Mouse (Mus musculus) limb, embryonic 14.5 days (tissue): ENCODE results near the gene Renbp. TPM values are rescaled to one million over a fixed set of nuclear protein-coding genes. Genes with fewer than 3 reads are reported as not detected.

ENCODE experiments used
- ATAC-seq: fragments of 200-750 bp; cut with Nextera tagmentation; 2 replicates; pipeline ENCODE4 v1.8.0; 2017; ENCODE audit warnings: low read depth, moderate number of reproducible peaks, moderate TSS enrichment; ENCODE audit not compliant: low FRiP score
- DNase-seq: peaks from one replicate; pipeline ENCODE4 v3.0.0-alpha.2; 2015; ENCODE audit warnings: low spot score
- H3K27ac ChIP-seq: fragments of 300-500 bp; sonication (generic); replicated peaks from 2 replicates; pipeline ENCODE4 v1.5.1; 2014; ENCODE audit warnings: low read depth, mild to moderate bottlenecking, low read length, moderate library complexity, mixed read lengths
- H3K27me3 ChIP-seq: fragments of 300-500 bp; sonication (generic); 2 replicates; pipeline ENCODE4 v1.6.1; 2014; ENCODE audit warnings: low read length, mixed read lengths; ENCODE audit not compliant: control insufficient read depth, insufficient read depth
- H3K36me3 ChIP-seq: fragments of 300-500 bp; sonication (generic); 2 replicates; pipeline ENCODE4 v1.6.1; 2014; ENCODE audit warnings: mild to moderate bottlenecking, low read length, moderate library complexity, mixed read lengths; ENCODE audit not compliant: control insufficient read depth, insufficient read depth
- H3K4me1 ChIP-seq: fragments of 300-500 bp; sonication (generic); 2 replicates; pipeline ENCODE4 v1.6.1; 2014; ENCODE audit warnings: antibody characterized with exemption, low read length, mixed read lengths; ENCODE audit not compliant: control insufficient read depth, insufficient read depth
- H3K4me2 ChIP-seq: fragments of 300-500 bp; sonication (generic); replicated peaks from 2 replicates; pipeline ENCODE4 v1.6.1; 2014; ENCODE audit warnings: low read depth, mild to moderate bottlenecking, low read length, moderate library complexity; ENCODE audit not compliant: severe bottlenecking
- H3K4me3 ChIP-seq: fragments of 300-500 bp; sonication (generic); replicated peaks from 2 replicates; pipeline ENCODE4 v1.5.1; 2014; ENCODE audit warnings: low read length
- H3K9ac ChIP-seq: fragments of 300-500 bp; sonication (generic); 2 replicates; pipeline ENCODE4 v1.6.1; 2014; ENCODE audit warnings: mild to moderate bottlenecking, low read depth, low read length, moderate library complexity; ENCODE audit not compliant: severe bottlenecking
- H3K9me3 ChIP-seq: fragments of 300-500 bp; sonication (generic); 2 replicates; pipeline ENCODE4 v1.6.1; 2016; ENCODE audit warnings: low read length; ENCODE audit not compliant: control insufficient read depth
- POLR2A ChIP-seq: fragments of 200-500 bp; IDR thresholded peaks from 2 replicates; pipeline ENCODE4 v1.8.0; 2012; ENCODE audit warnings: inconsistent platforms, mild to moderate bottlenecking, moderate library complexity, borderline replicate concordance; ENCODE audit not compliant: insufficient read depth, insufficient read length; ENCODE audit errors: extremely low read depth
- WGBS: fragments of 180-500 bp; shearing (Covaris S2); extraction: QIAGEN DNeasy Blood & Tissue Kit; methylation state at CpG from one replicate; pipeline ENCODE4 v1.1.7; 2014; 5-methylcytosine and 5-hydroxymethylcytosine counted together
- polyA plus RNA-seq, 2 experiments: library from polyadenylated mRNA; depleted of rRNA in 1 of 2; stranded (reverse) in 1 of 2; unstranded in 1 of 2; fragments of >200 nt; fragmentation: Nextera tagmentation in 1 of 2; extraction: Ambion mirVana in 1 of 2; gene quantifications; 2 replicates each; pipeline versions ENCODE4 v1.2.1 to v1.2.3; 2012 to 2014

Renbp gene
- polyA plus RNA-seq, 2 experiments: 33.7 to 39.3 TPM

- no peak for DNase-seq
- no peak overlapping the region for H3K9ac ChIP-seq
- ATAC-seq: no peak
- H3K9me3 ChIP-seq: no peaks in the 10 kb centered on the region
- WGBS: 79% methylated on average over 2 of the region's 2 CpGs
- H3K4me1 ChIP-seq: no peaks in the 10 kb centered on the region
- H3K27ac ChIP-seq: no peak overlapping the region
- no peak for TF ChIP-seq POLR2A
- no peak overlapping the region for H3K4me3 ChIP-seq
- H3K27me3 ChIP-seq: no peaks in the 10 kb centered on the region
- H3K4me2 ChIP-seq: no peak overlapping the region
- peaks cover 46% of the 10 kb centered on the region for H3K36me3 ChIP-seq
These were observed 11.6 kb upstream of the Renbp start for GRCm38 (mm10) chrX:73942294-73942693.

- 76% methylated on average over 2 of the region's 2 CpGs for WGBS
- Histone ChIP-seq H3K27me3 (no peaks in the 10 kb centered on the region), H3K27ac (no peak overlapping the region), H3K4me2 (no peak overlapping the region), H3K36me3 (peaks cover 42% of the 10 kb centered on the region), H3K9me3 (no peaks in the 10 kb centered on the region), H3K4me1 (no peaks in the 10 kb centered on the region), H3K4me3 (no peak overlapping the region), H3K9ac (no peak overlapping the region)
- no peak for DNase-seq
- ATAC-seq: no peak
- no peak for TF ChIP-seq POLR2A
These were observed 11.2 kb upstream of the Renbp start for GRCm38 (mm10) chrX:73941860-73942259.

GRCm38 (mm10) chrX:73931871-73932270, 1.2 kb upstream of the Renbp start:
- Histone ChIP-seq H3K36me3 (no peaks in the 10 kb centered on the region), H3K4me3 (no peak overlapping the region), H3K27me3 (no peaks in the 10 kb centered on the region), H3K27ac (no peak overlapping the region), H3K4me1 (no peaks in the 10 kb centered on the region), H3K4me2 (no peak overlapping the region), H3K9me3 (no peaks in the 10 kb centered on the region), H3K9ac (no peak overlapping the region)
- whole genome bisulfite sequencing: 77% methylated on average over 2 of the region's 2 CpGs
- TF ChIP-seq POLR2A: no peak
- no peak for ATAC-seq
- DNase-seq: no peak

- Histone ChIP-seq H3K27me3 (no peaks in the 10 kb centered on the region), H3K9me3 (no peaks in the 10 kb centered on the region), H3K4me2 (peak overlapping the region; percentile 59), H3K36me3 (peaks cover 21% of the 10 kb centered on the region), H3K27ac (no peak overlapping the region), H3K4me3 (peak overlapping the region; percentile 52), H3K4me1 (no peaks in the 10 kb centered on the region), H3K9ac (no peak overlapping the region; the same call in 1 of the 2 replicates)
- no peak for DNase-seq
- no peak for TF ChIP-seq POLR2A
- no peak for ATAC-seq
- 72% methylated on average over 8 of the region's 8 CpGs for WGBS
These were observed 8.1 kb downstream of the Renbp start for GRCm38 (mm10) chrX:73922550-73922882.

- Histone ChIP-seq H3K9ac (peak within 1 kb of the TSS; percentile 63), H3K36me3 (peaks cover 21% of the 10 kb centered on the region), H3K4me3 (peak within 1 kb of the TSS; percentile 52), H3K4me2 (peak within 1 kb of the TSS; percentile 59), H3K4me1 (no peaks in the 10 kb centered on the region), H3K27me3 (no peaks in the 10 kb centered on the region), H3K27ac (peak within 1 kb of the TSS; percentile 38; the same call in 1 of the 2 replicates), H3K9me3 (no peaks in the 10 kb centered on the region)
- ATAC-seq (peak; percentile 94), DNase-seq (peak; percentile 91)
- no peak for TF ChIP-seq POLR2A
- 21% methylated on average over 43 of the region's 43 CpGs for WGBS
These were observed 8.7 kb downstream of the Renbp start, which contains the start of the genes Arhgap4 and Naa10 for GRCm38 (mm10) chrX:73921823-73922549. Arhgap4 (minus strand) TSS chrX:73921870. Naa10 (minus strand) TSS chrX:73921944.
